Mouse (Mus musculus): Measurements from ENCODE around the gene Rnf223. TPM values are rescaled to one million over a fixed set of nuclear protein-coding genes. Genes with fewer than 3 reads are reported as not detected.

The Rnf223 gene
- polyA plus RNA-seq (2012; rRNA removed; ENCODE audit: low replicate concordance): 0.29 and 0.46 TPM in 2 replicates

GRCm38 (mm10) chr4:156130436-156130835 is at the start of gene Rnf223:
Rnf223 (plus strand) TSS chr4:156130513.

GRCm38 (mm10) chr4:156109570-156110331 is 20.6 kb upstream of the Rnf223 start, which contains the start of gene 9430015G10Rik:
9430015G10Rik (plus strand) TSS chr4:156109982.

Other genes starting within 250 kb of the Rnf223 start
- 30.9 and 65.5 TPM in 2 replicates for gene Pusl1, start 238.7 kb upstream of the Rnf223 start, polyA plus RNA-seq (2012; rRNA removed; ENCODE audit: low replicate concordance)
- 13.3 and 14.8 TPM in 2 replicates for gene Acap3, start 238.7 kb upstream of the Rnf223 start, polyA plus RNA-seq (2012; rRNA removed; ENCODE audit: low replicate concordance)
- 123 and 179 TPM in 2 replicates for gene Ube2j2, start 186.7 kb upstream of the Rnf223 start, polyA plus RNA-seq (2012; rRNA removed; ENCODE audit: low replicate concordance)
- gene C1qtnf12, start 168.2 kb upstream of the Rnf223 start, polyA plus RNA-seq (2012; rRNA removed; ENCODE audit: low replicate concordance): 121 and 260 TPM in 2 replicates
- 5.3 and 6.9 TPM in 2 replicates for gene B3galt6, start 137.9 kb upstream of the Rnf223 start, polyA plus RNA-seq (2012; rRNA removed; ENCODE audit: low replicate concordance)
- 44.0 and 69.6 TPM in 2 replicates for gene Sdf4, start 137.6 kb upstream of the Rnf223 start, polyA plus RNA-seq (2012; rRNA removed; ENCODE audit: low replicate concordance)
- 3.6 and 6.5 TPM in 2 replicates for gene Tnfrsf4, start 116.7 kb upstream of the Rnf223 start, polyA plus RNA-seq (2012; rRNA removed; ENCODE audit: low replicate concordance)
- 2.5 and 3.5 TPM in 2 replicates for gene Tnfrsf18, start 104.3 kb upstream of the Rnf223 start, polyA plus RNA-seq (2012; rRNA removed; ENCODE audit: low replicate concordance)
- gene Ttll10, start 71.1 kb upstream of the Rnf223 start, polyA plus RNA-seq (2012; rRNA removed; ENCODE audit: low replicate concordance): 5.6 and 8.2 TPM in 2 replicates
- gene 9430015G10Rik, start 20.5 kb upstream of the Rnf223 start, polyA plus RNA-seq (2012; rRNA removed; ENCODE audit: low replicate concordance): 8.9 and 11.4 TPM in 2 replicates
- gene Agrn, start 67.0 kb downstream of the Rnf223 start, polyA plus RNA-seq (2012; rRNA removed; ENCODE audit: low replicate concordance): 68.8 and 73.3 TPM in 2 replicates
- 7.9 and 66.7 TPM in 2 replicates for gene Isg15, start 70.3 kb downstream of the Rnf223 start, polyA plus RNA-seq (2012; rRNA removed; ENCODE audit: low replicate concordance)
- 0.83 and 1.7 TPM in 2 replicates for gene AW011738, start 72.8 kb downstream of the Rnf223 start, polyA plus RNA-seq (2012; rRNA removed; ENCODE audit: low replicate concordance)
- 0.06 and 0.07 TPM in 2 replicates for gene Perm1, start 85.4 kb downstream of the Rnf223 start, polyA plus RNA-seq (2012; rRNA removed; ENCODE audit: low replicate concordance)
- gene Plekhn1, start 104.3 kb downstream of the Rnf223 start, polyA plus RNA-seq (2012; rRNA removed; ENCODE audit: low replicate concordance): 34.8 and 35.6 TPM in 2 replicates
- gene Noc2l, start 105.5 kb downstream of the Rnf223 start, polyA plus RNA-seq (2012; rRNA removed; ENCODE audit: low replicate concordance): 32.3 and 40.0 TPM in 2 replicates
- gene Samd11, start 125.1 kb downstream of the Rnf223 start, polyA plus RNA-seq (2012; rRNA removed; ENCODE audit: low replicate concordance): 0.28 and 1.1 TPM in 2 replicates
- gene Vmn2r-ps159, start 200.6 kb downstream of the Rnf223 start, polyA plus RNA-seq (2012; rRNA removed; ENCODE audit: low replicate concordance): not detected in 2 replicates

Measured in duodenum, adult 2 months (tissue).